Mouse (Mus musculus) Patski (cell line): ENCODE data around the gene Cnr1. TPM values are rescaled to one million over a fixed set of nuclear protein-coding genes. Genes with fewer than 3 reads are reported as not detected.

Experiments used
- ATAC-seq: fragments of 100-300 bp; one replicate; pipeline ENCODE4 v1.8.0; 2021
- CTCF ChIA-PET: fragments of 350-600 bp; sonication (Branson Sonifier 250); formaldehyde crosslinking; loops from one replicate; lab custom pipeline; 2022; ENCODE audit warnings: inconsistent platforms; lab: Charles Lee
- POLR2A ChIA-PET: fragments of 350-600 bp; sonication (Branson Sonifier 250); formaldehyde crosslinking; loops from one replicate; lab custom pipeline; 2022; ENCODE audit warnings: antibody characterized with exemption, inconsistent platforms; lab: Charles Lee
- DNase-seq: peaks from one replicate; pipeline ENCODE4 v3.0.0-alpha.2; 2011; ENCODE audit warnings: low read depth, low spot score
- H3K27me3 ChIP-seq: fragments of 371-371 bp; one replicate; pipeline ENCODE4 v1.5.1; 2021
- CTCF ChIP-seq: fragments of 100-300 bp; IDR thresholded peaks from one replicate; pipeline ENCODE4 v1.5.1; 2021
- in situ Hi-C: fragments of 300-500 bp; cut with MboI; formaldehyde crosslinking; loops from 3 replicates; pipeline ENCODE4 v1.11.1; 2018; ENCODE audit warnings: low pct_unique_long_range_greater_than_20kb, mixed read lengths
- polyA plus RNA-seq: library from polyadenylated mRNA; unstranded; gene quantifications from one replicate; pipeline ENCODE4 v1.2.3, GENCODE M21; 2021

Cnr1 gene
- polyA plus RNA-seq = not detected

DNA sequence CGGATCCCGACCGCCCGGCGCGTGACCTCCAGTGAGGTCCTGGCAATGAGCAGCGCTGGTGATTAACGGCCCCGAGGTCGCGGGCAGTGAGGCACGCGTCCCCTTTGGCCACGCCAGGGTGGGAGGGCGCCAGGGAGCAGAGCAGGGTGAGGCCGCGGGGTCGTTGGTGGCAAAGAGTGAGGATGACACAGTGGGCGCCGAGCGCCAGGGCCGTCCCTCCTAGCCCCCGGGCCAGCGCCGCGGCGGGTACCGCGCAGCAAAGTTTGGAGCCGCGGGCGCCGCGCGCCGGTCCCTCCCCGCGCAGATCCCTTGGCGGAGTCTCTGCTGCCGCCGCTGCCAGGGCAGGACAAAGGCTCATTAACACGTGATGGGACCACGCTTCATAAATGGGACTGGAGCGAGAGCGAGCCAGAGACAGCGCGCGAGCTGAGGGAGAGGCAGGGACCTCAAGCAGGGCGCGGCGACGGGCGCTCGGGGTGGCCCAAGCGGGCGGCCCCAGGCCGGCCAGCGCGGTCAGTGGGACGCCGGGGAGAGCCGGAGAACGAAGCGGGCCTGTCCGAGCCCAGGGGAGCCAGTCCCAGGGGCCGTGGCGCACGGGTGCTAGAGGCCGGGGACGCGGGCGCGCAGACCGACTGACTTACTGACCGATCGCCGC is at the start of gene Cnr1:
Gene Cnr1 (plus strand): TSS at position 360 of the 655 bp plus-strand sequence.
- no peak for TF ChIP-seq CTCF
- peaks cover 41% of the 10 kb centered on the region for H3K27me3 ChIP-seq
- peak; percentile 31 for ATAC-seq
- in situ Hi-C loops = no loop called here
- DNase-seq = no peak
- CTCF ChIA-PET = no interaction called here
- POLR2A ChIA-PET = no interaction called here

DNA sequence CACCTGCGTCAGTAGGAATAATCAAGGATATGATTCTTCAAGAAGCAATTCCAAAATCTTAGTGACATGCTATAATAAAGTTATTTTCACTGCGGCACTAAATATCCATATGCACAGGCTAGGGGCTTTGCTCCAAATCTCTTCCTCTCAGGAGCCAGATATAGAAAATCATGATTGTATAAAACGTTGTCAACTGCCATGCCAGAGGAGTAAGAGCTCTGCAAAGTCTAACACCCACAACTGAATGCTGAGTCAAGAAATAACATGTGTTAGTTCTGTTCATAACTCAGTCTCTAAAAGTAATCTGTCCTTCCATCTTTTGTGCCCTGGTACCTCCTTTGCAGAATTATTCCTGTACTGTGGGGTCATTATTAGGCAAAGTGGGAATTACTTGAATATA is 44.4 kb upstream of the Cnr1 start:
- CTCF ChIA-PET = no interaction called here
- DNase-seq = no peak

GRCm38 (mm10) chr4:33886026-33886425 is 38.4 kb upstream of the Cnr1 start:
- POLR2A ChIA-PET = no interaction called here
- DNase-seq = no peak
- no peak for TF ChIP-seq CTCF
- CTCF ChIA-PET = no interaction called here
- ATAC-seq = no peak
- H3K27me3 ChIP-seq = no peaks in the 10 kb centered on the region
- in situ Hi-C loops = no loop called here

More for the DNA sequence above, 44.4 kb upstream of the Cnr1 start:
- in situ Hi-C loops = no loop called here
- no peak for TF ChIP-seq CTCF
- POLR2A ChIA-PET = no interaction called here
- ATAC-seq = no peak
- no peaks in the 10 kb centered on the region for H3K27me3 ChIP-seq

DNA sequence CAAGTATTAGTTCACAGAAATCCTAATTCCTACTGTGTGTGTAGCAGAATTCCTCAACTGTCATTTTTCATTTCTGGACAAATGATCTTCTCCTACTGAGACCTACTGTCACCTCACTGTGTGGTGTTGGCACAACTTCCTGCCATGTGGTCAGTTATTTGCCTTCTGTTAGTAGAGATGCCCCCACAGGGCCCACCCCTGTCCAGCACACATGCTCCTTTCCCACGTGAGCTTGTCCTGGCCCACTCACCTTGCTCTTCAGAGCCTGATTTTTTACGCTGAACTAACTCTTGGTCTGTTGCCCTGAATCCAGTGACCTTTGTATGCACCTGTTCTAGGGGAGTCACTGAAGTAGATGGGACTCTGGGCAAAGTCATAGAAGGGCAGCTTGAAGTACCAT is 34.4 kb upstream of the Cnr1 start:
- H3K27me3 ChIP-seq = peaks cover 5% of the 10 kb centered on the region
- ATAC-seq (no peak), DNase-seq (no peak)
- in situ Hi-C loops = no loop called here
- POLR2A ChIA-PET = no interaction called here
- TF ChIP-seq CTCF = no peak
- CTCF ChIA-PET = no interaction called here

DNA sequence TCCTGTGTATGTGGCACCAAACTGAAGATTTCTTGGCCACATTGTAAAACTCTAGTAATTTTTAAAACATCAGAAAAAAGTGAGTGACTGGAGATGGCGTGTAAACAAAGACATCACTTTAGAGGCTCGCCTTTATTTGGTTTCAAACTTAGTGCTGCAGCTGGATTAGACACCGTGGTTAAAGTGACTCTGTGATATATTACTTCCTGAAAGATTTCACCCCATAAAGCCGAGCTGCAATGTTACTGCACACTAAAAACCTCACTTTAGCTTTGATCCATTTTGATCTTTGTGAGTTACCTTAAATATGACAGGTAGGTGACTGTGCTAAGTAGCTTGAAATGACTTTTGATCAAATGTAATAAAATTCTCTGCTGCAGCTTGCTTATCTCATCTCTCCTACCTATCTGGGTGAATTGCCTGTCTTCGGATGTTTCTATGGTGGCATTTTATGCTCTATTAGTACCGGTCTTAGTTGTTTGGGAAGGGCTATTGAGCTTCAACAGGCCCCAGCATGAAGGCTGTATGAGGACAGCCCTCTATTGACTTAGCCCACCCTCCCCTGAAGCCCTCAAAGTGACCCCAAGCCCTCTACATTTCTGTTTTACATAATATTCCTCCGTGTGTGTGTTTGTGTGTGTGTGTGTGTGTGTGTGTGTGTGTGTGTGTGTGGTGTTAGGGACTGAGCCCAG is 32.1 kb upstream of the Cnr1 start:
- ATAC-seq (no peak), DNase-seq (no peak)
- POLR2A ChIA-PET = no interaction called here
- peaks cover 5% of the 10 kb centered on the region for H3K27me3 ChIP-seq
- in situ Hi-C loops = no loop called here
- TF ChIP-seq CTCF = no peak
- CTCF ChIA-PET = no interaction called here

DNA sequence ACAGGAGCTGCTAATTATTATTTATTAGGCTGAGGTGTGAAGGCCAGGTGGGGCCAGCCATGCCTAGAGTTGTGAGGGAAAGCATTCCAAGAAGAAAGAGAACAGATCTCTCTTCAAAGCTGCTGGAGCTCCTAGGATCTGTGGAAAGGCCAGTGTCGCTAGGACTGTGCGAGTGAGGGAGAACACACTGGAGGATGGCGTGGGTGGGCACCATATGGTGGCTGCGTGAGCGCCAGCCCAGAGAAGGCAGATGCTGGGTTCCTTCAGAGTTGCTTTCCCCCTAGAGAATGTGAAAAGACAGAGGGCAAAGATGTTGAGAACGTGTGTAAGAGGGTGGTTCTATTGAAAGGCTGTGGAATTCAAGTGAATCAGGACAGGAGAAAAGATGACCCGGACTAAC is 30.6 kb upstream of the Cnr1 start:
- DNase-seq (no peak), ATAC-seq (no peak)
- POLR2A ChIA-PET = no interaction called here
- H3K27me3 ChIP-seq = peaks cover 5% of the 10 kb centered on the region
- in situ Hi-C loops = no loop called here
- CTCF ChIA-PET = no interaction called here
- TF ChIP-seq CTCF = no peak

GRCm38 (mm10) chr4:33895046-33895445 is 29.3 kb upstream of the Cnr1 start:
- no peak for TF ChIP-seq CTCF
- in situ Hi-C loops = no loop called here
- CTCF ChIA-PET = no interaction called here
- ATAC-seq (no peak), DNase-seq (no peak)
- peaks cover 5% of the 10 kb centered on the region for H3K27me3 ChIP-seq
- POLR2A ChIA-PET = no interaction called here

DNA sequence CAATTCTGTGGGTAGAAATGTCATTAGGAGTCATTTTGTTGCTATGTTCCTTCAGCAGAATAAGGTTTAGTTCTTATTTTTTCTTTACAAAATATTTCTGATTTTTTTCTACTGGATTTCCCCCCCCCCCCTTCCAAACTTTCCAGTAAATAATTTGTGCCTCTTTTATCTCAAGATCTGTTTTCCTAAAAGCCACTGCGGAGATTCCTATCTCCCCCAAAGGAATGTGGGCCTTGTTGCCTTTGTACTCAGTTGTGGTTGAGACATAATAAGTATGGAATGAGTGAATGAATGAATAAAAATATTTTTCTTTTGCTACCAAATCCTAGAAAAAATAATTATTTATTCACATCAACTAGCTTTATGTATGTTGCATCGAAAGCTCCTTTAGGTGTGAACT is 28.9 kb upstream of the Cnr1 start:
- in situ Hi-C loops = no loop called here
- peaks cover 5% of the 10 kb centered on the region for H3K27me3 ChIP-seq
- no peak for TF ChIP-seq CTCF
- POLR2A ChIA-PET = no interaction called here
- CTCF ChIA-PET = no interaction called here
- no peak for ATAC-seq
- DNase-seq = no peak

DNA sequence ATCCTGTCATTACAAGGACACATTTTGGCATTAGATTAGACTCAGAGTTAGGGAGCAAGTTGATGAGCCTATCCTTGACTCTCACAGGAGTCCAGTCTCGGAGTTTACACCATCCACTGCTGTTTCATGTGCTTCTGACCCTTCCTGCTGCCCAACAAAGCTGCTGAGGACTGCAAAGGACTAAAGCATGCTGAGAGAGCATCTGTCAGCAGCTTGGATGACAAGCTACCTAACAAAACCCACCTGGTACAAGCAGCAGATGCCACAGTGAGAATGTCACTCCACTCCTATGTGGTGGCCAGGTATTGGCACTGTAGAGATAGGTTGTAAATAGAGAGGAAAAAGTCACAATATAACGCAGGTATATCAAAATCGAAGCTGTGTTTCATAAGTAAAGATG is 22.7 kb upstream of the Cnr1 start:
- no peak for DNase-seq
- no peak for ATAC-seq
- no peaks in the 10 kb centered on the region for H3K27me3 ChIP-seq
- in situ Hi-C loops = no loop called here
- ChIA-PET CTCF (no interaction called here), POLR2A (no interaction called here)
- TF ChIP-seq CTCF = no peak

- in situ Hi-C loops = no loop called here
- TF ChIP-seq CTCF = no peak
- POLR2A ChIA-PET = no interaction called here
- CTCF ChIA-PET = no interaction called here
- no peaks in the 10 kb centered on the region for H3K27me3 ChIP-seq
- DNase-seq (no peak), ATAC-seq (no peak)
These were observed 20.5 kb upstream of the Cnr1 start for GRCm38 (mm10) chr4:33903812-33904340.

DNA sequence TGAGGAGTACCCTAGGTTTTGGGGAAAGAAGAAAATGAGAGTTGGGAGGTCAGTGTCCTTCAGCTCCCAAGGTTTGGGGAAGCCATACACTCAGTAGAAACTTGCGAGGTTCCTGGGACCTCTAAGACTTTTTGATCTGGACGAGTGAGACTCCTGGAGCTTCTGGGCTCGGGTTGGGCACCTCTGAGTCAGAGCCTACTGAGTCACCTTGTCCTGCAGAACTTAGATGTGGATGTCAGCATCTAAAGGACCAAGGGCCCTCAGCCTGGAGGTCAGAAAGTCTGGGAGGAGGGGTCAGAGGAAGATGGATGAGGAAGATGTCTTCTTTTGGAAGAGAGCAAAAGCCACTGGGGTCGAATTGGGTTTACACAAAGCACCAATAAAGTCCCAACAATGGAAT is 19.6 kb upstream of the Cnr1 start:
- ATAC-seq = no peak
- CTCF ChIA-PET = no interaction called here
- TF ChIP-seq CTCF = no peak
- POLR2A ChIA-PET = no interaction called here
- in situ Hi-C loops = no loop called here
- DNase-seq = no peak
- H3K27me3 ChIP-seq = no peaks in the 10 kb centered on the region

- no peaks in the 10 kb centered on the region for H3K27me3 ChIP-seq
- TF ChIP-seq CTCF = no peak
- in situ Hi-C loops = no loop called here
- DNase-seq (no peak), ATAC-seq (no peak)
- CTCF ChIA-PET = no interaction called here
- POLR2A ChIA-PET = no interaction called here
These were observed 15.6 kb upstream of the Cnr1 start for GRCm38 (mm10) chr4:33908786-33909185.
